Mouse (Mus musculus): ENCODE data around the gene H2afz. TPM values are rescaled to one million over a fixed set of nuclear protein-coding genes. Genes with fewer than 3 reads are reported as not detected.
A peak's percentile ranks its signal among the peaks of the same experiment; 100 is the strongest.
"Not testable (repeated sequence)": the region's sequence is repeated elsewhere in the genome, so short reads cannot be mapped to it uniquely, and the experiment has no call there.

H2afz gene
- polyA plus RNA-seq, 1 experiment from 2014 or later, result 1,003 TPM

GRCm38 (mm10) chr3:137893789-137894188 lies 29.5 kb downstream of the H2afz start:
- Histone ChIP-seq H3K27ac (replicated peaks) (no peak overlapping the region), H3K4me1 (replicated peaks) (peaks cover 5% of the 10 kb centered on the region; the same call in 1 of the 2 replicates), H3K4me3 (no peak overlapping the region), H3K4me2 (no peak overlapping the region), H3K36me3 (peaks cover 44% of the 10 kb centered on the region), H3K9ac (no peak overlapping the region), H3K9me3 (no peaks in the 10 kb centered on the region), H3K27me3 (no peaks in the 10 kb centered on the region)
- ATAC-seq (ENCODE audit: low read depth), result no peak
- WGBS, result 89% methylated on average over 4 of the region's 4 CpGs

GRCm38 (mm10) chr3:137895196-137895595 lies 30.9 kb downstream of the H2afz start:
- H3K9ac ChIP-seq, result no peak overlapping the region
- no peak overlapping the region for H3K4me3 ChIP-seq
- no peak overlapping the region for H3K27ac ChIP-seq (replicated peaks)
- H3K27me3 ChIP-seq, result no peaks in the 10 kb centered on the region
- H3K9me3 ChIP-seq, result no peaks in the 10 kb centered on the region
- no peak overlapping the region for H3K4me2 ChIP-seq
- peaks cover 30% of the 10 kb centered on the region for H3K36me3 ChIP-seq
- peaks cover 5% of the 10 kb centered on the region; the same call in 1 of the 2 replicates for H3K4me1 ChIP-seq (replicated peaks)
- 96% methylated on average over 3 of the region's 3 CpGs for whole genome bisulfite sequencing
- no peak for ATAC-seq (ENCODE audit: low read depth)

GRCm38 (mm10) chr3:137896386-137896785 lies 32.1 kb downstream of the H2afz start:
- 55% methylated on average over 4 of the region's 4 CpGs for WGBS
- H3K27me3 ChIP-seq, result no peaks in the 10 kb centered on the region
- 0 out of 2 replicates have a peak overlapping the region, but pooled peaks have one; percentile 17 for H3K9ac ChIP-seq
- no peak overlapping the region for H3K4me3 ChIP-seq
- H3K4me2 ChIP-seq, result no peak overlapping the region
- ATAC-seq (ENCODE audit: low read depth), result no peak
- no peaks in the 10 kb centered on the region for H3K9me3 ChIP-seq
- peaks cover 29% of the 10 kb centered on the region for H3K36me3 ChIP-seq
- H3K27ac ChIP-seq (replicated peaks), result no peak overlapping the region
- peaks cover 5% of the 10 kb centered on the region; the same call in 1 of the 2 replicates for H3K4me1 ChIP-seq (replicated peaks)

- peaks cover 5% of the 10 kb centered on the region; the same call in 1 of the 2 replicates for H3K4me1 ChIP-seq (replicated peaks)
- no peak overlapping the region for H3K4me2 ChIP-seq
- H3K9me3 ChIP-seq, result no peaks in the 10 kb centered on the region
- no peak for ATAC-seq (ENCODE audit: low read depth)
- peaks cover 30% of the 10 kb centered on the region for H3K36me3 ChIP-seq
- 96% methylated on average over 3 of the region's 3 CpGs for WGBS
- H3K27me3 ChIP-seq, result no peaks in the 10 kb centered on the region
- no peak overlapping the region for H3K9ac ChIP-seq
- H3K4me3 ChIP-seq, result no peak overlapping the region
- H3K27ac ChIP-seq (replicated peaks), result no peak overlapping the region
Measured at GRCm38 (mm10) chr3:137896867-137897266, 32.6 kb downstream of the H2afz start.

- H3K36me3 ChIP-seq, result peaks cover 38% of the 10 kb centered on the region
- H3K27me3 ChIP-seq, result no peaks in the 10 kb centered on the region
- no peaks in the 10 kb centered on the region for H3K9me3 ChIP-seq
- H3K9ac ChIP-seq, result no peak overlapping the region
- no peak overlapping the region for H3K4me3 ChIP-seq
- no peak overlapping the region for H3K27ac ChIP-seq (replicated peaks)
- no peak overlapping the region for H3K4me2 ChIP-seq
- ATAC-seq (ENCODE audit: low read depth), result no peak
- H3K4me1 ChIP-seq (replicated peaks), result peaks cover 5% of the 10 kb centered on the region; the same call in 1 of the 2 replicates
- WGBS, result 95% methylated on average over 5 of the region's 5 CpGs
Measured at GRCm38 (mm10) chr3:137897685-137898084, 33.4 kb downstream of the H2afz start.

GRCm38 (mm10) chr3:137900149-137900548 lies 35.9 kb downstream of the H2afz start:
- Histone ChIP-seq H3K27ac (replicated peaks) (no peak overlapping the region), H3K36me3 (peaks cover 34% of the 10 kb centered on the region), H3K4me2 (no peak overlapping the region), H3K9ac (no peak overlapping the region), H3K4me1 (replicated peaks) (peaks cover 5% of the 10 kb centered on the region; the same call in 1 of the 2 replicates), H3K9me3 (no peaks in the 10 kb centered on the region), H3K4me3 (no peak overlapping the region), H3K27me3 (no peaks in the 10 kb centered on the region)
- no peak for ATAC-seq (ENCODE audit: low read depth)
- WGBS, result 72% methylated on average over 10 of the region's 10 CpGs

- no peak overlapping the region for H3K4me3 ChIP-seq
- H3K9me3 ChIP-seq, result no peaks in the 10 kb centered on the region
- no peak overlapping the region for H3K4me2 ChIP-seq
- H3K9ac ChIP-seq, result no peak overlapping the region
- WGBS, result 68% methylated on average over 2 of the region's 2 CpGs
- H3K36me3 ChIP-seq, result peaks cover 3% of the 10 kb centered on the region; the same call in 1 of the 2 replicates
- H3K27me3 ChIP-seq, result no peaks in the 10 kb centered on the region
- H3K4me1 ChIP-seq (replicated peaks), result peaks cover 10% of the 10 kb centered on the region
- H3K27ac ChIP-seq (replicated peaks), result no peak overlapping the region
- ATAC-seq (ENCODE audit: low read depth), result no peak
Measured at GRCm38 (mm10) chr3:137913093-137913492, 48.8 kb downstream of the H2afz start.

GRCm38 (mm10) chr3:137914567-137914966 lies 50.3 kb downstream of the H2afz start:
- not testable (repeated sequence) for H3K27me3 ChIP-seq; H3K4me3 ChIP-seq; H3K27ac ChIP-seq (replicated peaks); H3K4me2 ChIP-seq; H3K36me3 ChIP-seq; ATAC-seq (ENCODE audit: low read depth); H3K9me3 ChIP-seq; H3K9ac ChIP-seq
- WGBS, result no CpG with 5 or more reads among the region's 1 CpGs
- peaks cover 18% of the 10 kb centered on the region for H3K4me1 ChIP-seq (replicated peaks)

Other genes with a start within 250 kb of the H2afz start
- gene Ddit4l, start 242.9 kb upstream of the H2afz start, polyA plus RNA-seq (2015; fragmentation: Nextera tagmentation; extraction: Ambion mirVana), result 17.7 and 20.7 TPM in 2 replicates
- not detected in 2 replicates for gene Gm21962, start 193.0 kb upstream of the H2afz start, polyA plus RNA-seq (2015; fragmentation: Nextera tagmentation; extraction: Ambion mirVana)
- gene Dnajb14, start 3.2 kb downstream of the H2afz start, polyA plus RNA-seq (2015; fragmentation: Nextera tagmentation; extraction: Ambion mirVana), result 12.9 and 13.0 TPM in 2 replicates
- gene Lamtor3, start 54.0 kb downstream of the H2afz start, polyA plus RNA-seq (2015; fragmentation: Nextera tagmentation; extraction: Ambion mirVana), result 115 and 118 TPM in 2 replicates
- 1.7 TPM in 2 replicates for gene Dapp1, start 117.1 kb downstream of the H2afz start, polyA plus RNA-seq (2015; fragmentation: Nextera tagmentation; extraction: Ambion mirVana)
- 0.13 and 0.22 TPM in 2 replicates for gene 1110002E22Rik, start 200.6 kb downstream of the H2afz start, polyA plus RNA-seq (2015; fragmentation: Nextera tagmentation; extraction: Ambion mirVana)
- gene Gm5105, start 202.9 kb downstream of the H2afz start, polyA plus RNA-seq (2015; fragmentation: Nextera tagmentation; extraction: Ambion mirVana), result 0.15 TPM in 1 of 2 replicates, not detected in the other